Comparison of ENCODE assay signal across 7 mouse cellular contexts in genomic region chr11:102408888-102409794, GRCm38 (mm10). TPM values are rescaled to one million over a fixed set of nuclear protein-coding genes. Genes with fewer than 3 reads are reported as not detected.
DNase-seq lines count a peak whose midpoint lies in the region; ATAC-seq and TF ChIP-seq lines count a peak whose summit lies in the region.

No protein-coding gene starts in this region.

- H3K4me1 ChIP-seq in lung, adult 2 months (ENCODE audit: control insufficient read depth, insufficient read depth, low read length) = no peaks in the 10 kb centered on the region
- peaks cover 45% of the 10 kb centered on the region for H3K4me1 ChIP-seq in embryonic facial prominence, embryonic 15.5 days
- peaks cover 26% of the 10 kb centered on the region for H3K4me1 ChIP-seq in kidney, embryonic 16.5 days (ENCODE audit: insufficient read depth, low read length)
- peaks cover 25% of the 10 kb centered on the region for H3K4me1 ChIP-seq in olfactory bulb, adult 2 months (ENCODE audit: control insufficient read depth, insufficient read depth, low read length)

- WGBS in lung, adult 2 months = 37% methylated on average over 15 of the region's 15 CpGs
- 36% methylated on average over 15 of the region's 15 CpGs for WGBS in embryonic facial prominence, embryonic 15.5 days
- 33% methylated on average over 15 of the region's 15 CpGs for WGBS in kidney, embryonic 16.5 days
- WGBS in olfactory bulb, adult 2 months = 41% methylated on average over 15 of the region's 15 CpGs

- H3K4me2 ChIP-seq in embryonic facial prominence, embryonic 15.5 days (replicated peaks) = peak overlapping the region; percentile 87
- H3K4me2 ChIP-seq in kidney, embryonic 16.5 days (replicated peaks; ENCODE audit: low read depth, low read length) = peak overlapping the region; percentile 72

- DNase-seq in lung, adult 2 months = no peak
- DNase-seq in lung, adult 18-20 months = no peak
- DNase-seq in gastrocnemius, postnatal 36 days = no peak
- no peak for DNase-seq in left cerebral cortex, postnatal 36 days (ENCODE audit: low spot score in 2 of 2)

- no peak for TF ChIP-seq CTCF in lung, adult 2 months (IDR thresholded peaks at IDR 0.05; ENCODE audit: insufficient read depth, low read length)
- no peak for TF ChIP-seq CTCF in olfactory bulb, adult 2 months (IDR thresholded peaks at IDR 0.05; ENCODE audit: insufficient read depth, low read depth, low read length)

- H3K27ac ChIP-seq in embryonic facial prominence, embryonic 15.5 days (replicated peaks) = peak overlapping the region; percentile 94
- H3K27ac ChIP-seq in kidney, embryonic 16.5 days (ENCODE audit: low read length) = peak overlapping the region; percentile 91
- H3K27ac ChIP-seq in olfactory bulb, adult 2 months (ENCODE audit: insufficient read depth, low read depth, low read length) = no peak overlapping the region

- H3K9ac ChIP-seq in embryonic facial prominence, embryonic 15.5 days = peak overlapping the region; percentile 34; the same call in 1 of the 2 replicates
- peak overlapping the region; percentile 60 for H3K9ac ChIP-seq in kidney, embryonic 16.5 days (replicated peaks; ENCODE audit: low read length)

- intact Hi-C loops in gastrocnemius, postnatal 36 days (cut with DNase I) = no loop called here
- intact Hi-C loops in left cerebral cortex, postnatal 36 days (cut with DNase I) = loop anchor here (1.0 to 5.0 kb wide), 2 partner anchors 93 to 112 kb away; partner anchors contain the start of gene Atxn7l3

- peaks cover 7% of the 10 kb centered on the region for H3K36me3 ChIP-seq in embryonic facial prominence, embryonic 15.5 days
- peaks cover under 1% of the 10 kb centered on the region; the same call in 1 of the 2 replicates for H3K36me3 ChIP-seq in kidney, embryonic 16.5 days (ENCODE audit: insufficient read depth, low read length)

- peak overlapping the region; percentile 25 for H3K4me3 ChIP-seq in lung, adult 2 months (replicated peaks; ENCODE audit: extremely low read depth, low read depth, low read length)
- peak overlapping the region; percentile 77 for H3K4me3 ChIP-seq in embryonic facial prominence, embryonic 15.5 days (replicated peaks)
- H3K4me3 ChIP-seq in kidney, embryonic 16.5 days (ENCODE audit: low read length) = peak overlapping the region; percentile 79
- H3K4me3 ChIP-seq in olfactory bulb, adult 2 months (ENCODE audit: insufficient read depth, low read depth, low read length) = peak overlapping the region; percentile 24

- no peak for ATAC-seq in embryonic facial prominence, embryonic 15.5 days (ENCODE audit: insufficient number of reproducible peaks, low FRiP score, low TSS enrichment, low read depth)
- ATAC-seq in kidney, embryonic 16.5 days (ENCODE audit: low FRiP score, low TSS enrichment) = no peak

- TF ChIP-seq POLR2A in lung, adult 2 months (IDR thresholded peaks at IDR 0.05; ENCODE audit: borderline replicate concordance, extremely low read depth, low read depth, low read length) = no peak
- TF ChIP-seq POLR2A in olfactory bulb, adult 2 months (IDR thresholded peaks at IDR 0.05; ENCODE audit: insufficient read depth, low read depth, low read length) = no peak

- no peaks in the 10 kb centered on the region for H3K9me3 ChIP-seq in embryonic facial prominence, embryonic 15.5 days (replicated peaks)
- H3K9me3 ChIP-seq in kidney, embryonic 16.5 days (ENCODE audit: low read length) = no peaks in the 10 kb centered on the region

- no peaks in the 10 kb centered on the region for H3K27me3 ChIP-seq in embryonic facial prominence, embryonic 15.5 days
- no peaks in the 10 kb centered on the region for H3K27me3 ChIP-seq in kidney, embryonic 16.5 days (ENCODE audit: insufficient read depth, low read length)

RNA-seq across cellular contexts. Expression of gene Slc25a39, which starts 1.4 kb away (rescaled TPM):
- polyA plus RNA-seq in lung, adult 2 months (2012; rRNA removed) = 258 and 290 TPM in 2 replicates
- 197 and 199 TPM in 2 replicates for polyA plus RNA-seq in embryonic facial prominence, embryonic 15.5 days (2015; fragmentation: Nextera tagmentation; extraction: Ambion mirVana)
- 337 and 360 TPM in 2 replicates for polyA plus RNA-seq in kidney, embryonic 16.5 days (2015; fragmentation: Nextera tagmentation; extraction: Ambion mirVana)
- not detected in 2 replicates for polyA plus RNA-seq in olfactory bulb, adult 2 months (2012; ENCODE audit: insufficient read depth, insufficient read length, low replicate concordance, missing spikeins)
- 10 to 100 TPM; 56.2 to 64.3 TPM for total RNA-seq in gastrocnemius, postnatal 36 days (2021)
- total RNA-seq in left cerebral cortex, postnatal 36 days (2021) = 10 to 100 TPM; 56.7 to 64.8 TPM

RNA-seq across cellular contexts. Expression of gene Rundc3a, which starts 15.9 kb away (rescaled TPM):
- polyA plus RNA-seq in lung, adult 2 months (2012; rRNA removed) = 1.9 and 2.8 TPM in 2 replicates
- 7.5 and 8.3 TPM in 2 replicates for polyA plus RNA-seq in embryonic facial prominence, embryonic 15.5 days (2015; fragmentation: Nextera tagmentation; extraction: Ambion mirVana)
- polyA plus RNA-seq in kidney, embryonic 16.5 days (2015; fragmentation: Nextera tagmentation; extraction: Ambion mirVana) = 3.3 and 3.9 TPM in 2 replicates
- not detected in 2 replicates for polyA plus RNA-seq in olfactory bulb, adult 2 months (2012; ENCODE audit: insufficient read depth, insufficient read length, low replicate concordance, missing spikeins)
- total RNA-seq in gastrocnemius, postnatal 36 days (2021) = not detected
- total RNA-seq in left cerebral cortex, postnatal 36 days (2021) = 100 to 1,000 TPM; 469 to 527 TPM

RNA-seq across cellular contexts. Expression of gene Grn, which starts 21.0 kb away (rescaled TPM):
- 220 and 257 TPM in 2 replicates for polyA plus RNA-seq in lung, adult 2 months (2012; rRNA removed)
- 196 and 199 TPM in 2 replicates for polyA plus RNA-seq in embryonic facial prominence, embryonic 15.5 days (2015; fragmentation: Nextera tagmentation; extraction: Ambion mirVana)
- polyA plus RNA-seq in kidney, embryonic 16.5 days (2015; fragmentation: Nextera tagmentation; extraction: Ambion mirVana) = 208 and 213 TPM in 2 replicates
- polyA plus RNA-seq in olfactory bulb, adult 2 months (2012; ENCODE audit: insufficient read depth, insufficient read length, low replicate concordance, missing spikeins) = not detected in 2 replicates
- 10 to 100 TPM; 23.5 to 24.8 TPM for total RNA-seq in gastrocnemius, postnatal 36 days (2021)
- total RNA-seq in left cerebral cortex, postnatal 36 days (2021) = 10 to 100 TPM; 58.3 to 60.1 TPM

RNA-seq across cellular contexts. Expression of gene Fam171a2, which starts 38.3 kb away (rescaled TPM):
- 19.6 and 22.8 TPM in 2 replicates for polyA plus RNA-seq in lung, adult 2 months (2012; rRNA removed)
- polyA plus RNA-seq in embryonic facial prominence, embryonic 15.5 days (2015; fragmentation: Nextera tagmentation; extraction: Ambion mirVana) = 8.5 and 9.7 TPM in 2 replicates
- 5.3 and 5.8 TPM in 2 replicates for polyA plus RNA-seq in kidney, embryonic 16.5 days (2015; fragmentation: Nextera tagmentation; extraction: Ambion mirVana)
- polyA plus RNA-seq in olfactory bulb, adult 2 months (2012; ENCODE audit: insufficient read depth, insufficient read length, low replicate concordance, missing spikeins) = not detected in 2 replicates
- 1 to 10 TPM; 1.4 to 1.6 TPM for total RNA-seq in gastrocnemius, postnatal 36 days (2021)
- total RNA-seq in left cerebral cortex, postnatal 36 days (2021) = 100 to 1,000 TPM; 116 to 117 TPM

RNA-seq across cellular contexts. Expression of gene Slc4a1, which starts 43.1 kb away (rescaled TPM):
- polyA plus RNA-seq in lung, adult 2 months (2012; rRNA removed) = 1.1 and 1.2 TPM in 2 replicates
- 5.0 and 5.2 TPM in 2 replicates for polyA plus RNA-seq in embryonic facial prominence, embryonic 15.5 days (2015; fragmentation: Nextera tagmentation; extraction: Ambion mirVana)
- polyA plus RNA-seq in kidney, embryonic 16.5 days (2015; fragmentation: Nextera tagmentation; extraction: Ambion mirVana) = 9.0 and 9.6 TPM in 2 replicates
- polyA plus RNA-seq in olfactory bulb, adult 2 months (2012; ENCODE audit: insufficient read depth, insufficient read length, low replicate concordance, missing spikeins) = not detected in 2 replicates
- total RNA-seq in gastrocnemius, postnatal 36 days (2021) = under 1 TPM in 1 of 2 experiments, not detected in 1; 0.31 TPM
- total RNA-seq in left cerebral cortex, postnatal 36 days (2021) = under 1 TPM; 0.39 to 0.50 TPM

Comparison
In these comparisons a context has a peak if more than half of its experiments do, and no peak if none do; other contexts are left out.
1. H3K4me3 ChIP-seq: peak in every context shown above with its lines; median percentile 79 in kidney, embryonic 16.5 days; 77 in embryonic facial prominence, embryonic 15.5 days; 25 in lung, adult 2 months; 24 in olfactory bulb, adult 2 months.
2. RNA of gene Slc25a39, which starts 1.4 kb away (polyA plus RNA-seq): 337 to 360 TPM in kidney, embryonic 16.5 days, 258 to 290 TPM in lung, adult 2 months and 197 to 199 TPM in embryonic facial prominence, embryonic 15.5 days; not detected in olfactory bulb, adult 2 months; every median in the first group is over 100 times any median in the second.